Mouse (Mus musculus) intestine, embryonic 15.5 days (tissue): ENCODE results near the gene Cfap299. TPM values are rescaled to one million over a fixed set of nuclear protein-coding genes. Genes with fewer than 3 reads are reported as not detected.
A peak's percentile ranks its signal among the peaks of the same experiment; 100 is the strongest.

Experiments used
- ATAC-seq: fragments of 200-750 bp; cut with Nextera tagmentation; 2 replicates; pipeline ENCODE4 v1.8.0; 2017; ENCODE audit warnings: moderate TSS enrichment, moderate library complexity
- H3K27ac ChIP-seq: fragments of 300-500 bp; sonication (generic); 2 replicates; pipeline ENCODE4 v1.5.1; 2015; ENCODE audit warnings: mild to moderate bottlenecking, inconsistent platforms
- H3K27me3 ChIP-seq: fragments of 300-500 bp; sonication (generic); replicated peaks from 2 replicates; pipeline ENCODE4 v1.6.1; 2015; ENCODE audit warnings: inconsistent platforms
- H3K36me3 ChIP-seq: fragments of 300-500 bp; sonication (generic); 2 replicates; pipeline ENCODE4 v1.6.1; 2015; ENCODE audit warnings: inconsistent platforms
- H3K4me1 ChIP-seq: fragments of 300-500 bp; sonication (generic); replicated peaks from 2 replicates; pipeline ENCODE4 v1.6.1; 2015; ENCODE audit warnings: inconsistent platforms
- H3K4me2 ChIP-seq: fragments of 300-500 bp; sonication (generic); replicated peaks from 2 replicates; pipeline ENCODE4 v1.6.1; 2015; ENCODE audit warnings: mild to moderate bottlenecking, inconsistent platforms
- H3K4me3 ChIP-seq: fragments of 300-500 bp; sonication (generic); replicated peaks from 2 replicates; pipeline ENCODE4 v1.5.1; 2015; ENCODE audit warnings: inconsistent platforms
- H3K9ac ChIP-seq: fragments of 300-500 bp; sonication (generic); 2 replicates; pipeline ENCODE4 v1.6.1; 2015; ENCODE audit warnings: inconsistent platforms
- H3K9me3 ChIP-seq: fragments of 300-500 bp; sonication (generic); 2 replicates; pipeline ENCODE4 v1.6.1; 2016; ENCODE audit warnings: inconsistent platforms
- WGBS: fragments of 180-500 bp; shearing (Covaris S2); methylation state at CpG from one replicate; pipeline ENCODE4 v1.1.7; 2015; 5-methylcytosine and 5-hydroxymethylcytosine counted together
- polyA plus RNA-seq: library from polyadenylated mRNA; unstranded; fragments of >200 nt; fragmentation: Nextera tagmentation; extraction: Ambion mirVana; gene quantifications from 2 replicates; pipeline ENCODE4 v1.2.1, GENCODE M21; 2015

The Cfap299 gene
- polyA plus RNA-seq, 1 experiment from 2014 or later, result 0.46 TPM

DNA sequence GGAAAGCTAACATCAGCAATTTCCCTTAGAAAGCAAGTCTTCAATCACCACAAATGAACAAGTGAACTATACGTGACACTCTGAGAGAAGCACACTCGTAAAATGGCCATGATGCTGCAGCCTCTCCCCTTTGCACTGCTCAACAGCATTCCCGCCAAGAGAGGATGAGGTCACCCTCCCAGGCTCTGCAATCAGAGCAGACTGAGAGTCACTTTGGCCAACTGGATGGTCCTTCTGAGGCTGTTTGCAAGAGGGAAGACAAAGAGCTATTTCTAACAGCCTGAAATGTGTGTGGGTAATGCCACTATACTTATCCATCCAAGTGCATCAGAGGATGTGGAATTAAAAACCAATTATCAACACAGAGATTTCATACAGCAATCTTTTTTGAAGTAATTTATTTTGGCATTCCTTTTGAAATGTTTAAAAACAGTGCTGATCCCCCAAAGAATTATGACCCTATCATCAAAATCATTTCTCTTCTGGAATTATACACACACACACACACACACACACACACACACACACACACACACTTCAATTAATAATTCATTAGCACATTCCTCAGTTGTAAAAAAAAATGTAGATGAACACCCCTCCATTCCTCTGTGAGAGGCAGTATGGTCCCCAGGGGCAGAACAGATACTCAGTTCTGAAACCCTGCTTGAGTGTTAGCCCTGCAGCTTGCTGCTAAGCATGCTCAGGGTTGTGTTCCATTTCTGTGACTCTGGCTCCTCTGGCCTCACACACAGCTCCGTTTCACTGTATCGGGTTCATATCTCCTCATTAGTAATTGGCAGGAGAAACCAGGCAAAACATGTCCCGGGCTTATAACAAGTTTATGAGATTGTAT is 403.3 kb downstream of the Cfap299 start:
- ATAC-seq, result no peak
- 47% methylated on average over 6 of the region's 6 CpGs for WGBS
- H3K27ac ChIP-seq, result no peak overlapping the region

DNA sequence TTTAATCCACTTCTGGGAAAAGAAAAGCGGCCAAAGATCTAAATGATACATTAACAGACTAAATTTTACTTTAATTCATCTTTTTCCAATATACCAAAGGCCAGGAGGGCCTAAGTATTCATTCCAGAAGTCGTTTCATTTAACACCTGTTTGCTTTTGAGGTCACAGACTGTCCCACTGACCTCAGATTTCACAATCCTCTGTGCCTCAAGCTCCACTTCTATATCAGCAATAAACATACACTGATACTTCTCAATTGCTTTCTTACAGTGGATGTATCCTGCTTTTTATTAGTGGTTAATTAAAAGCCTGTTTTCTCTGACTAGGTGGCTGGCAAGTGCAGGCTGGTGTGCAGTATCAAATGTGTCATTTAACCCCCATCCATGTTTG is 403.9 kb downstream of the Cfap299 start:
- Histone ChIP-seq H3K27me3 (no peaks in the 10 kb centered on the region), H3K4me3 (no peak overlapping the region), H3K4me1 (no peaks in the 10 kb centered on the region), H3K9me3 (no peaks in the 10 kb centered on the region), H3K9ac (no peak overlapping the region), H3K4me2 (no peak overlapping the region), H3K36me3 (no peaks in the 10 kb centered on the region), H3K27ac (no peak overlapping the region)
- ATAC-seq, result 0 out of 2 replicates have a peak, but pooled peaks have one; percentile 45
- 53% methylated on average over 2 of the region's 2 CpGs for WGBS

More for the DNA sequence above, 403.3 kb downstream of the Cfap299 start:
- Histone ChIP-seq H3K4me2 (no peak overlapping the region), H3K4me1 (no peaks in the 10 kb centered on the region), H3K9ac (no peak overlapping the region), H3K4me3 (no peak overlapping the region), H3K9me3 (no peaks in the 10 kb centered on the region), H3K27me3 (no peaks in the 10 kb centered on the region), H3K36me3 (no peaks in the 10 kb centered on the region)

DNA sequence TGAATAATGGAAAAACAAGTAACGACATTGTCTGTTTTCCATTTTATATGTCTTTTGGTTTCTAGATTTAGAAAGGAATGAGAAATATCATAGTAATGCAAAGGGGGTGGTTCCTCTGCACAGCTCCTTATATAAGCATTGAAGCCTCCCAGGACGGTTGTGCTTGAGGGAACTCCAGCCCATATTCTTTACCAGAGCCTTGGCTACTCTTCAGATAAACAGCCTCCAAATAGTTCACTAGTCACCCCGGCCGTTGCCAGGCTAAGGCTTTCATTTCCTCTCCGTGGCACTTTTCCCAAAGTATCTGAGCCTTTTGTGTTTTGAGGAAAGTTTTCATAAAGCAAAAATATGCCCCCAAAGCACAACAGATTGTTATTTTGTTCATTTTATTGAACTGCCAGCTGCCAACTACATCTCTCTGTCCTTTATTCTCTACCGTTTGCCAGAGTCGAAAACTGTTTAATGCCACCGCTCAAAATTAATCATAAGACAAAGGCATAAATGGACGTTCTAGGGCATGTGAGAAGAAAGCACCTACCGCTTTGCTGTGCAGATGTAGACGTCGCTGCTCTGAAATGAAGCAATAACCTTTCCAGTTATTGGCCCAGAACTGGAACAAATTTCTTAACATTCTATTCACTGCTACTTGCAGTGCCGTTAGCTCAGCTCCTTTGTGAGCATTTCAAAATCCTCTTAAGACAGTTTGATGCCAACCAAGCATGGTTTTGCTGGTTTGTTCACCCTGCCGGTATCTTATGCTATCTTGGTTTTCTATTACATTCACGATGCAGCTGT is 433.0 kb downstream of the Cfap299 start:
- no peaks in the 10 kb centered on the region for H3K4me1 ChIP-seq

DNA sequence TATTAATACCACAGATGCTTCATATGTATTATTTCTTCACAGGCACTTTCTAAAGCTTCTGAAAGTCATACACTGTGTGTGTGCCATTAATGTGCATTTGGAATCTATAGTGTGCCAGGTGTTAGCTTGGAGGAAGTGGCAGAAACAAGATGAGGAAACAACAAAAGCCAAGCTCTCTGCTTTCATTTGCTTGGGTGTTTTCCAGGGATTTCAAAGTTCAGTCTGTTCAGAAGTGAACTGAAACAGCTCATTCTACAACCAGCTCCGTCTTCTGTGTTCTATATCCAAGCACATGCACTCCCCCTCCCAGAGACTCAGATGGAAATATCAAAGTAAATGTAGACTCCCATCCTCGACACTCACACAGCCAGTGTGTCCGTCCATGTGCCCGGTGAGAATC is 449.5 kb downstream of the Cfap299 start:
- Histone ChIP-seq H3K4me1 (no peaks in the 10 kb centered on the region), H3K4me3 (no peak overlapping the region), H3K9ac (no peak overlapping the region), H3K9me3 (no peaks in the 10 kb centered on the region), H3K36me3 (no peaks in the 10 kb centered on the region), H3K27ac (no peak overlapping the region), H3K4me2 (no peak overlapping the region), H3K27me3 (no peaks in the 10 kb centered on the region)
- ATAC-seq, result no peak
- WGBS, result 92% methylated on average over 4 of the region's 4 CpGs

More for the DNA sequence above, 433.0 kb downstream of the Cfap299 start:
- WGBS, result 80% methylated on average over 15 of the region's 15 CpGs
- Histone ChIP-seq H3K27me3 (no peaks in the 10 kb centered on the region), H3K4me2 (no peak overlapping the region), H3K27ac (no peak overlapping the region), H3K36me3 (no peaks in the 10 kb centered on the region), H3K4me3 (no peak overlapping the region), H3K9ac (no peak overlapping the region), H3K9me3 (no peaks in the 10 kb centered on the region)
- ATAC-seq, result no peak

DNA sequence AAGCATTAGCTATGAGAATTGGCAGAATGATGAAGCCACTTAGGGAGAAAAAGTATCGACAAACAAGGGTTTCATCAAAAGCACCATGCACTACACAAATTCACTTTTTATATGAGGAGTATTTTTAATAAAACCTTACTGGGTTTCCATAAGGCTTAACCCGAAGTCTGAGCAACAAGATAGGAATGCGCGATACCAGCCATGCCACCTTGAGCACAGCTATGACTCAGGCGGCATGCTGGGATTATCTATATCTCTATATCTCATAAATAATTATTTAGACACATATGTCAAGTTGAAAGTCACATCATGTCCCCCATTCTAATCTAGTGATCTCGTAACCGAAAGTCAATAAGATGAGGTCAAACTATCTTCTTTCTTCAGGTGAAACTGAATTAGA is 453.0 kb downstream of the Cfap299 start:
- no peak overlapping the region for H3K9ac ChIP-seq
- H3K4me2 ChIP-seq, result no peak overlapping the region
- ATAC-seq, result no peak
- WGBS, result 92% methylated on average over 7 of the region's 7 CpGs
- no peaks in the 10 kb centered on the region for H3K9me3 ChIP-seq
- no peak overlapping the region for H3K4me3 ChIP-seq
- no peaks in the 10 kb centered on the region for H3K27me3 ChIP-seq
- H3K27ac ChIP-seq, result no peak overlapping the region
- H3K36me3 ChIP-seq, result no peaks in the 10 kb centered on the region
- H3K4me1 ChIP-seq, result no peaks in the 10 kb centered on the region

DNA sequence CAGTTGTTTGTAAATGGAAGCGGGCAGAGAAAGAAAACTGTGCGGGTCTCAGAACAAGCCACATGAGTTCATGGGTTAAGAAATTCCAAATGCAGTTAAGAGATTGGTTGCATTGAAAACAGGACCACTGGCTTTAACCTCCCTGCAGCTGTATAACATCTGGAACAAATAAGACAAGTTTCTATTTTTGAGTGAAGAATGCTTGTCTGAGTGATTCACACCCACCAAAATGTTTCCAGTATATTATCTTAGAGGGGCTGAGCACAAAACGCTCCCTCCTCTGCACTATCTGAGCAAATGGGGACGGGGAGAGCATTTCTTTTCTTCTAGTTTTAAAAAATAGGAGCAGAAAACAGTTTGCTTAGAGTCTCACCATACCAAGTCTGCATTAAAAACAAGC is 458.6 kb downstream of the Cfap299 start:
- H3K9me3 ChIP-seq, result no peaks in the 10 kb centered on the region
- H3K4me1 ChIP-seq, result no peaks in the 10 kb centered on the region
- no peaks in the 10 kb centered on the region for H3K36me3 ChIP-seq
- WGBS, result 76% methylated on average over 4 of the region's 4 CpGs
- H3K9ac ChIP-seq, result no peak overlapping the region
- no peak overlapping the region for H3K4me3 ChIP-seq
- ATAC-seq, result no peak
- no peaks in the 10 kb centered on the region for H3K27me3 ChIP-seq
- no peak overlapping the region for H3K27ac ChIP-seq
- H3K4me2 ChIP-seq, result no peak overlapping the region

DNA sequence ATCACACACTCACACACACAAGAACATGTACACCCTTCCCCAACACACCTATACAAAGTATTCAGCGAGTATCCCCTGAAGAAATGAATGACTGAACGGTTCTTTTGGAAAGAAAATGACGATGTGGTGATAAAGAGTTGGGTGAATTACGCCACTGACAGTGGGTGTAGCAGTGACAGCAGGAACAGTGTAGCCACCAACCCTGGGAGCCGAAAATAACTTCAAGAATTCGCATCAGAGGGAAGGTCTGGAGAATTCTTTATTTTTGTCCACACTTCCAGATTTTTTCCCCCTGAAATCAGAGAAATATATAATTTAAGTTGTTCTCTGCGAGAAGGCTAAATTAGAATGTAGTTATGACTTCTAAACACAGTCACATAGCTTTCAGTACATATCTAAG is 459.5 kb downstream of the Cfap299 start:
- H3K4me2 ChIP-seq, result no peak overlapping the region
- no peaks in the 10 kb centered on the region for H3K4me1 ChIP-seq
- no peak overlapping the region for H3K4me3 ChIP-seq
- H3K9me3 ChIP-seq, result no peaks in the 10 kb centered on the region
- no peaks in the 10 kb centered on the region for H3K27me3 ChIP-seq
- no peak for ATAC-seq
- no peak overlapping the region for H3K27ac ChIP-seq
- no peaks in the 10 kb centered on the region for H3K36me3 ChIP-seq
- H3K9ac ChIP-seq, result no peak overlapping the region
- WGBS, result 91% methylated on average over 7 of the region's 7 CpGs

DNA sequence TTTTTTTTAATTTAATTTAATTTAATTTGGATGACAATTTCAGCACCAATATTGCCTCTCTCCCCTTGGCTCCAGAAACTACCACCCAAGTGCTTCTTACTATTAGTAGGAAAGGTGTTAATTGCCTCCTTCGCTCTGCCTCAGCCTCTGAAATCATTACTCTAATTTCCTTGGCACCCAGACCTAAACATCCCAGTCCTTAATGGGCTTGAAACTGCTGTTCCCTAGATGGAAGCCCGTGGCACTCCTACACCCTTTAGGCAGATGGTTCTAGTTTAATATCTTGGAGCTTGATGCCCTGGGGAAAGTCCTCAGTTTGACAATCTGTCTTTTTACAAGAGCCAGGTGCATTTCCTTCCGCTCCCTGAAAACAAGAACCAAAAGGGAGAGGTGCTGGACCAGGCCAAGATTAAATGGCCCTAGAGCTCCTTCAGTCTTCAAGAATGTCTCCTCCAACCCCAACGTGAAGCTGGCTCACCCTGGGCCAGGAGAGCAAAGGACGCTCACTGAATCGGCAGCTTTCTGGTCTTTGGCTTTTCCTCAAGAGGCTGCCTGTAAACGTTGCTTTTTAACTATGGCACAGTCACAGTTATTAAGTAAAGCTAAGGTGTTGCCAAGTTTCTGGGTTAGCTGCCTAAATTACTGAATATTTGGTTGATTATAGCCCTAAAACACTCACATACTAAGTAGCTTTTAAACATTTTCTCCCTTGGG is 461.9 kb downstream of the Cfap299 start:
- no peak for ATAC-seq
- 68% methylated on average over 7 of the region's 7 CpGs for WGBS
- no peaks in the 10 kb centered on the region for H3K4me1 ChIP-seq

DNA sequence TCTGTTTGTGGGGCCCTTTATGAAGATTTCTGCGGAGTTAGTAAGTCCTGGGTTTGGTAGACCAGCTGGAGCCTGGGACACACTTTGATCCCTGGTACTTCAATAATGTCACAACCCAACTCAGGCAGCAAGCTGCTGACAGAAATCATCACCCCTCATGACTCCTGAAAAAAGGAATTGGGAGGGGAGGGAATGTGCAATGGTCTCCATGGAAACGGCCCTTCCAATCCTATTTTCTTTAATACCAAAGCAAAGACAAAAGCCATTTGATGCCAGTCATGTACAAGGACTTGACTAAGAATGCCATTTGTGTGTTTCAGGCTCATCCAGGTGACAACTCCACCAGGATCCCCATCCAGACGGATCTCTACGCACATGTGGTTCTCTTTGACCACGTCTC is 472.4 kb downstream of the Cfap299 start:
- no peaks in the 10 kb centered on the region for H3K4me1 ChIP-seq
- H3K27ac ChIP-seq, result no peak overlapping the region
- ATAC-seq, result no peak
- no peaks in the 10 kb centered on the region for H3K27me3 ChIP-seq
- WGBS, result 77% methylated on average over 5 of the region's 5 CpGs
- no peak overlapping the region for H3K4me2 ChIP-seq
- no peak overlapping the region for H3K4me3 ChIP-seq
- H3K9ac ChIP-seq, result no peak overlapping the region
- no peaks in the 10 kb centered on the region for H3K9me3 ChIP-seq
- no peaks in the 10 kb centered on the region for H3K36me3 ChIP-seq

More for the DNA sequence above, 461.9 kb downstream of the Cfap299 start:
- no peaks in the 10 kb centered on the region for H3K27me3 ChIP-seq
- H3K9me3 ChIP-seq, result no peaks in the 10 kb centered on the region
- no peak overlapping the region for H3K9ac ChIP-seq
- H3K4me2 ChIP-seq, result no peak overlapping the region
- no peak overlapping the region for H3K27ac ChIP-seq
- no peak overlapping the region for H3K4me3 ChIP-seq
- H3K36me3 ChIP-seq, result no peaks in the 10 kb centered on the region

DNA sequence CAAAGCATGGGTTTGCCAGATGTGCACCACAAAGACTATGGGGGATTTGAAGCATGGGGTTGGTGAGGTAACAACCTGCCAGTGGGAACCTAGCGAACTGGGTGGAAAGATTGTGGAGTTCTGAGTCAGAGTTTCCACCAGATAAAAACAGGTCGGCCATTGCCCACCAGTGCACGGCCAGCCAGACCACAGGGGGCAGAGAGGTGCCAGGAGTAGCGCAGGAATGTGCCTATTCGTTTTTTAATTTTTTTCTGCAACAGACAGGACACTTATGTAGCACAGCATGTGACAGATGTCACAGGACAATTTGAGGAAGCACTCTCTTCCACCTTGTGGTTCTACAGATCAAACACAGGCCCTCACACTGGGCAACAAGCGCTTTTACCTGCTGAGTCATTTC is 475.7 kb downstream of the Cfap299 start:
- H3K36me3 ChIP-seq, result no peaks in the 10 kb centered on the region
- no peaks in the 10 kb centered on the region for H3K27me3 ChIP-seq
- no peaks in the 10 kb centered on the region for H3K4me1 ChIP-seq
- no peak overlapping the region for H3K4me2 ChIP-seq
- no peak overlapping the region for H3K9ac ChIP-seq
- no peaks in the 10 kb centered on the region for H3K9me3 ChIP-seq
- no peak overlapping the region for H3K4me3 ChIP-seq
- no peak overlapping the region for H3K27ac ChIP-seq
- WGBS, result 89% methylated on average over 6 of the region's 6 CpGs
- ATAC-seq, result no peak

DNA sequence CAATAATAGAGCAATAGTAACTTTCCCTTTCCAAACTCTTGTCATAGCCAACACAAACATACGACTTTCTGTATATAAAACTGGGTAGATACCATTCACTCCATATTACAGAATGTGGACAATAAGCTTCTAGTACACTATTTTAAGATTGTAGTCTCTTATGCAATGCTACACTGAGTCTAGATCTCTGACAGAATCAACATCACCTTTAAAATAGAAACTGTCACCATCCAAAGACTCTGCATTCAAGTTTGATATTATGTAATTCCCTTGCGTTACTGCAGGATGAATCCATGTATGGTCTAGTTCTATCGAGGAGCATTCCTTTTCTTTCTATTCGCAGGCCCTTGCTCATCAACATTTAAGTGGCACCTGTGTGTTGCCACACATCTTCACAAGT is 477.4 kb downstream of the Cfap299 start:
- no peak for ATAC-seq
- Histone ChIP-seq H3K27me3 (no peaks in the 10 kb centered on the region), H3K4me1 (no peaks in the 10 kb centered on the region), H3K36me3 (no peaks in the 10 kb centered on the region), H3K9ac (no peak overlapping the region), H3K9me3 (no peaks in the 10 kb centered on the region), H3K4me2 (no peak overlapping the region), H3K4me3 (no peak overlapping the region), H3K27ac (no peak overlapping the region)
- 89% methylated on average over 4 of the region's 4 CpGs for WGBS

DNA sequence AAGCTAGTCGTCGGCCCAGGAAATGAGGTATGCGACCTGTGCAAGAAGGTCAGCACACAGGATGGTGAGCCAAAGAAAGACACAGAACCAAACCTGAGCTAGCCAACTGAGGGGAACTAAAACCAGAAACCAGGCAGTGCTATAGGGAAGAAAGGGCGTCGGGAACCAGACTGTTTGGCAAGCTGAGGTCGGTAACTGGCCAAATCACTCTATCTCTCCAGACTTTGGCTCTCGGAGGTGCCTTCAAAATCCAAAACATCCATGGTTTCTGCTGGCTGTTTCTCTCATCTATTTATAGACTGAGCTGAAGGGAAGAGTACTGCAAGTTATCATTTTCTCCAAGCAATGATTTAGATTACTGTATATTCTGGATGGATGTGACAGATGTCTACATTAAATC is 477.9 kb downstream of the Cfap299 start:
- H3K4me1 ChIP-seq, result no peaks in the 10 kb centered on the region
- no peak overlapping the region for H3K27ac ChIP-seq
- 71% methylated on average over 7 of the region's 7 CpGs for WGBS
- H3K4me3 ChIP-seq, result no peak overlapping the region
- H3K9me3 ChIP-seq, result no peaks in the 10 kb centered on the region
- H3K9ac ChIP-seq, result no peak overlapping the region
- no peak overlapping the region for H3K4me2 ChIP-seq
- H3K36me3 ChIP-seq, result no peaks in the 10 kb centered on the region
- H3K27me3 ChIP-seq, result no peaks in the 10 kb centered on the region
- no peak for ATAC-seq
